Mouse (Mus musculus) right cerebral cortex, postnatal 36 days (tissue): ENCODE data around the gene A930004D18Rik.
"Not testable (repeated sequence)": the region's sequence is repeated elsewhere in the genome, so short reads cannot be mapped to it uniquely, and the experiment has no call there.

Experiments
- DNase-seq, 2 experiments: peaks; one replicate each; pipeline ENCODE4 v3.0.0; 2022; ENCODE audit warnings: low spot score in 2 of 2, mixed read lengths in 1 of 2

A930004D18Rik gene

DNA sequence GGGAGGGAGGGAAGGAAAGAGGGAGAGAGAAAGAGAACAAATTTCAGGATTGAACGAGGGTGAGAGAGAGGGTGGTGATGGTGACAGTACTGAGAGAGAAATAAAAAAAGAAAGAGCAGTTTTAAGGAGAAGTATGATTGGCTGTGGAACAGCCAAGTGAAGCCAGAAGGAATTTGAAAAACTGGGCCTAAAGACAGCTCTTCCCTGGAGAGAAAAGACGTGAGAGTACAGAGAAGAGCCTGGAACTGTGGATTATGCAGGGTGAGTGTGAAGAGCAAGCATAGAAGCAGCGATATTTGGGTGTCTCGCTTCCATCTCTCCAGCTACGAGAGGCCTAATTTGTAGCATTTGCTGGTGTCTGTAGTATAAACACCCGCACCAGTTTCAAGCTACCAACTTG, 26.3 kb downstream of the A930004D18Rik start:
- no peak for DNase-seq

DNA sequence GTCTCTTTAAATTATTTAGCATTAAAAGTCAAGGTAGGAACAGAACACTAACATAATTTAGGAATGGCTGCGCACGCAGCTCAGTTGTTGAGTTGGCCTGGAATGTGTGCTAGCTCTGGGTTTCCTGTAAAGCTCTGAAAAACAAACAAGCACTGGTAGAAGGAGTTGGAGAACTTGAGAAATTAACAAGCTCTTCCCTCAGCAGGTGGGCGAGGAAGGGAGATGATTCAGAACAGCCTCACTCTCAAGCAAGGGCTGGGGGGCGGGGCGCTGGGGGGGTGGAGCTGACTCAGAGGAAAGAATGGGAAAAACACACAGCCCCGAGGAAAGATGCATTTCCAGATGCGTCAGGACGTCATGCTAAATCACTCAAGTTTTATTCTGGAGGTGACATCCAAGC, 32.4 kb downstream of the A930004D18Rik start:
- DNase-seq = peak; percentile 11 to 14

- no peak for DNase-seq
Measured at GRCm38 (mm10) chr2:18004286-18004685, 33.3 kb downstream of the A930004D18Rik start.

DNA sequence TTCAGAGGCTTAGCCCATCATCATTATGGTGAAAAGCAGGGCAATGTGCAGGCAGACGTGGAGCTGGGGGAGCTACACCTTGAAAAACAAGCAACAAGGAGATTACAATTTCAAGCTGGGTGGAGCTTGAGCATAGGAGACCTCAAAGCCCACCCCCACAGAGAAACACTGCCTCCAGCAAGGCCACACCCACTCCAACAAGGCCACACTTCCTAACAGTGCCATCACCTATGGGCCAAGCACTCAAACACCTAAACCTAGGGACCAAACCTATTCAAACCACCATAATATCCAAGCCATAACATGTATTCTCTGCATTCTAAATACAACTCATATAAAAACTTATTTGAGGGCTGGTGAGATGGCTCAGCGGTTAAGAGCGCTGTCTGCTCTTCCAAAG, 35.2 kb downstream of the A930004D18Rik start:
- no peak for DNase-seq

GRCm38 (mm10) chr2:17996858-17997257, 40.7 kb downstream of the A930004D18Rik start, which contains the start of gene H2al2a:
H2al2a (minus strand) TSS chr2:17996958.
- no peak for DNase-seq

DNA sequence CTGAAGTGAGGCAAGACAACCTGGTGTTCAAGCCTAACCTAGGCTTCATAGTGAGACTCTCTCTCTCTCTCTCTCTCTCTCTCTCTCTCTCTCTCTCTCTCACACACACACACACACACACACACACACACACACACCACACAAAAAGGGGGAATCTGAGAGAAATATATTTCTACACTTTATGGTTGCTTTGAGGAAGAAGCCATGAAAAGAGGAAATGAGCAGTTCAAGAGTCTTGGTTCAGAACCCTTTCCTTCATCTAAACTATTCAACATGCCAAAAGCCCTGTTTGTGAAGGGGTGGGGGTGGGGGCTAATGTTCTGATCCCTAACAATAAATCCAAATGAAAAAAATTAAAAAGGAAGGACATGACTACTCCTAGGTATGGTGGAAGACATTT, 48.0 kb downstream of the A930004D18Rik start:
- no peak for DNase-seq

DNA sequence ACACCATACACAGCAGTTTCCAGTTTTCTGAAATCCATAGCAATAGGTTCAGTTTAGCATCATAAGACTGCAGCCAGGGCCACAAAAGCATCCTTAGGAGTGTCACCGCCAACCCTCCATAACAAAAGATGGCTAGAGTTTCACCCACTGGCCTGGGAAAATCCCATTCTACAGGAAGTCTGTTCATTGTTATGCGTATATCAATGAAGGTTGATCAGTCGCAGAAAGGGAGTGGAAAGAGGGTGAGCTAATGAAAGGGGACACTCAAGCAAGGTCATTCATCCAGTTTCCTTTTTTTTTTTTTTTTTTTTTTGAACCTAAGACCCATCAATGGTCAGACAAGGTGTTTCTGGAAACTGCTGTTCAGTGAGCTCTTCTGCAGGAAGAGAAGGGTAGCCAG, 48.4 kb downstream of the A930004D18Rik start:
- DNase-seq = no peak

- no peak for DNase-seq
Measured at GRCm38 (mm10) chr2:17986694-17987093, 50.8 kb downstream of the A930004D18Rik start.

DNA sequence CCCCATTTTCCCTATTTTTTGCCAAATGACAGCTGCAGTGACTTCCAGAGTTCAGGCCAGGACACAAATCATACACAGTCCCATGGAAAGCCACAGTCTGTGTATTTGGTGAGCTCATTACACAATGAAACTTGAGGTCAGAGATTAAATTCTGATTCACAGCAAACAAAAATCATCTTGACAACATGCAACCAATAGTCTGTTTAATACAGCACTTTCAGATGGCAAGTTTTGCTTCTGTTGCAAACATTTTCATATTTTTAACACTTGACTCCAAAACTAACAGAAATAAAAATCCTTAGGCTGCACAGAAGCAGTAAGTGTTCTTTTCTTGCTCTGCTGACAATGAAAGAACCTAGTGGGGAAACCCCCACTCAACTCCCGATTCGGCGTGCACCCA, 52.8 kb downstream of the A930004D18Rik start:
- DNase-seq = no peak

- no peak for DNase-seq
Measured at GRCm38 (mm10) chr2:17982747-17983146, 54.8 kb downstream of the A930004D18Rik start.

- DNase-seq = no peak
Measured at GRCm38 (mm10) chr2:17978706-17979105, 58.8 kb downstream of the A930004D18Rik start.

DNA sequence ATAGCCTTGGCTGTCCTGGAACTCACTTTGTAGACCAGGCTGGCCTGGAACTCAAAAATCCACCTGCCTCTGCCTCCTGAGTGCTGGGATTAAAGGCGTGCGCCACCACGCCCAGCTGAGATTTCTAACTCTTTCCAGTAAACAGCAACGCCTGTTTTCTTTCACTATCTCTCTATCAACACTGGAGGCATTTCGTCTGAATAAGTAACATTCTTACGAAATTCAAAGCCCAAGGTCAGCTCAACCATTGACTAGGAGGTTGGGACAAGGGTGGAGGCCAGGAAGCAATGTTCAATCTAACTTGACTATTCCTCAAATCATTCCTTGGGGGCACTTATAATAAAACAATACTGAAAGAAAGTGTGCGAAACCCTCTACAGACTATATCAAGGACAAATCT, 59.3 kb downstream of the A930004D18Rik start:
- DNase-seq = not testable (repeated sequence)

- DNase-seq = not testable (repeated sequence)
Measured at GRCm38 (mm10) chr2:17977645-17978044, 59.9 kb downstream of the A930004D18Rik start.

GRCm38 (mm10) chr2:17975601-17976327, 61.8 kb downstream of the A930004D18Rik start:
- no peak for DNase-seq
